Mouse (Mus musculus): ENCODE data around the gene Arhgap25. TPM values are rescaled to one million over a fixed set of nuclear protein-coding genes. Genes with fewer than 3 reads are reported as not detected.

Arhgap25 gene
- polyA plus RNA-seq, 1 experiment: not detected

DNA sequence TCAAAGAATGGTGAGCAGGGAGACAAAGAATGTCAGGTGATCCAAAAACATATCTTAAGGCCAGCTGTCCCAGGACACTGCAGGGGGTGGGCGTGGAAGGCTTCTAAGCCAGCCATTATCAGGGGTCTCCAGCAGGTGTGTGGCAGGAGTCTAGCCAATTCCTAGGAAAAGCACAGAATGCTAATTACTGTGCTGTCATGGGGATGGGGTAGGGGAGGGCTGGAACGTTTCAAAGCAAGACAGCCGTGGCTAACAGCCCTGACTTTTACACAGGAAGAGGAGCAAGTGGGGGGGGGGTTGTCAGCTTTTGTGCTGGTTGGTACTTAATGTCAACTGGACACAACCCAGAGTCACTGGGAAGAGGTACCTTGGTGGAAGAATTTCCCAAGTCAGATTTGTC, 121.0 kb downstream of the Arhgap25 start:
- H3K36me3 ChIP-seq (ENCODE audit: control insufficient read depth, insufficient read depth): no peaks in the 10 kb centered on the region
- H3ac ChIP-seq (ENCODE audit: control insufficient read depth, insufficient read length, low read depth): no peak overlapping the region
- no peaks in the 10 kb centered on the region for H3K79me3 ChIP-seq (ENCODE audit: low read depth)
- no peaks in the 10 kb centered on the region for H3K79me2 ChIP-seq (ENCODE audit: control insufficient read depth, insufficient read depth)
- H3K4me3 ChIP-seq (ENCODE audit: insufficient read depth, poor library complexity, severe bottlenecking): no peak overlapping the region
- H3K27me3 ChIP-seq (ENCODE audit: control insufficient read depth, insufficient read depth, insufficient read length): no peaks in the 10 kb centered on the region
- TF ChIP-seq MYOG (IDR thresholded peaks at IDR 0.05; ENCODE audit: control insufficient read depth, extremely low read depth, insufficient read length) (no peak), CEBPB (IDR thresholded peaks at IDR 0.05; ENCODE audit: low read depth) (no peak), MAX (IDR thresholded peaks at IDR 0.05) (no peak), CTCF (IDR thresholded peaks at IDR 0.05; ENCODE audit: control insufficient read depth, insufficient read depth, insufficient read length) (no peak), MYOD1 (IDR thresholded peaks at IDR 0.05; ENCODE audit: control insufficient read depth, insufficient read length, low read depth) (no peak), USF1 (IDR thresholded peaks at IDR 0.05; ENCODE audit: low read depth) (no peak)

Other genes starting within 250 kb of the Arhgap25 start
- gene Antxr1, start 197.4 kb downstream of the Arhgap25 start, polyA plus RNA-seq (2012; fragmentation: generic; extraction: Trizol): 12.5 TPM
- gene Gkn1, start 182.3 kb downstream of the Arhgap25 start, polyA plus RNA-seq (2012; fragmentation: generic; extraction: Trizol): not detected
- not detected for gene Gkn2, start 159.9 kb downstream of the Arhgap25 start, polyA plus RNA-seq (2012; fragmentation: generic; extraction: Trizol)
- not detected for gene Gkn3, start 144.3 kb downstream of the Arhgap25 start, polyA plus RNA-seq (2012; fragmentation: generic; extraction: Trizol)
- gene Bmp10, start 104.3 kb downstream of the Arhgap25 start, polyA plus RNA-seq (2012; fragmentation: generic; extraction: Trizol): not detected
- gene Prokr1, start 57.5 kb upstream of the Arhgap25 start, polyA plus RNA-seq (2012; fragmentation: generic; extraction: Trizol): 0.36 TPM
- 5.8 TPM for gene Aplf, start 138.9 kb upstream of the Arhgap25 start, polyA plus RNA-seq (2012; fragmentation: generic; extraction: Trizol)
- gene Efcc1, start 197.6 kb upstream of the Arhgap25 start, polyA plus RNA-seq (2012; fragmentation: generic; extraction: Trizol): 0.05 TPM
- gene Gp9, start 244.8 kb upstream of the Arhgap25 start, polyA plus RNA-seq (2012; fragmentation: generic; extraction: Trizol): not detected

Data from C2C12 (cell line).